Mouse (Mus musculus) CH12.LX (cell line): Measurements from ENCODE around the gene Atg9b.

Experiments
- CHD2 ChIP-seq: IDR thresholded peaks from 2 replicates; pipeline ENCODE4 v1.6.1; 2011; ENCODE audit warnings: low read length, improper control_type of control experiment
- CTCF ChIP-seq, 2 experiments: IDR thresholded peaks in 1 of 2; conservative IDR thresholded peaks in 1 of 2; 2 replicates each; pipeline ENCODE4 v1.5.1; 2011 to 2012; ENCODE audit warnings: low read depth in 2 of 2, low read length in 2 of 2, improper control_type of control experiment in 1 of 2, inconsistent platforms in 1 of 2, mild to moderate bottlenecking in 1 of 2, moderate library complexity in 1 of 2
- E2F4 ChIP-seq: IDR thresholded peaks from 2 replicates; pipeline ENCODE4 v1.6.1; 2011; ENCODE audit warnings: low read depth, low read length, improper control_type of control experiment; ENCODE audit not compliant: insufficient replicate concordance
- EP300 ChIP-seq: IDR thresholded peaks from 2 replicates; pipeline ENCODE4 v1.6.1; 2011; ENCODE audit warnings: low read length, improper control_type of control experiment
- HCFC1 ChIP-seq: IDR thresholded peaks from 2 replicates; pipeline ENCODE4 v1.6.1; 2012; ENCODE audit warnings: low read depth, mild to moderate bottlenecking, inconsistent platforms, low read length, improper control_type of control experiment
- JUND ChIP-seq: conservative IDR thresholded peaks from 2 replicates; pipeline ENCODE4 v1.6.1; 2011; ENCODE audit warnings: low read depth, low read length, improper control_type of control experiment
- KAT2A ChIP-seq: IDR thresholded peaks from 2 replicates; pipeline ENCODE4 v1.6.1; 2012; ENCODE audit warnings: low read length, improper control_type of control experiment, inconsistent platforms; ENCODE audit not compliant: insufficient replicate concordance
- MAZ ChIP-seq: IDR thresholded peaks from 2 replicates; pipeline ENCODE4 v1.6.1; 2012; ENCODE audit warnings: low read depth, mild to moderate bottlenecking, inconsistent platforms, low read length, improper control_type of control experiment, moderate library complexity
- POLR2A ChIP-seq: IDR thresholded peaks from 2 replicates; pipeline ENCODE4 v1.6.1; 2011; ENCODE audit warnings: low read depth, mild to moderate bottlenecking, improper control_type of control experiment, low read length
- RAD21 ChIP-seq: IDR thresholded peaks from 2 replicates; pipeline ENCODE4 v1.6.1; 2011; ENCODE audit warnings: low read depth, mild to moderate bottlenecking, low read length, improper control_type of control experiment, moderate library complexity
- SIN3A ChIP-seq: IDR thresholded peaks from 2 replicates; pipeline ENCODE4 v1.6.1; 2012; ENCODE audit warnings: low read length, improper control_type of control experiment, inconsistent platforms
- TCF12 ChIP-seq: IDR thresholded peaks from 2 replicates; pipeline ENCODE4 v1.6.1; 2014; ENCODE audit warnings: low read depth, mild to moderate bottlenecking, inconsistent platforms, low read length, improper control_type of control experiment
- USF1 ChIP-seq: IDR thresholded peaks from 2 replicates; pipeline ENCODE4 v1.6.1; 2014; ENCODE audit warnings: low read depth, mild to moderate bottlenecking, inconsistent platforms, low read length, improper control_type of control experiment
- ZC3H11A ChIP-seq: IDR thresholded peaks from 2 replicates; pipeline ENCODE4 v1.6.1; 2012; ENCODE audit warnings: low read depth, mild to moderate bottlenecking, inconsistent platforms, low read length, improper control_type of control experiment

DNA sequence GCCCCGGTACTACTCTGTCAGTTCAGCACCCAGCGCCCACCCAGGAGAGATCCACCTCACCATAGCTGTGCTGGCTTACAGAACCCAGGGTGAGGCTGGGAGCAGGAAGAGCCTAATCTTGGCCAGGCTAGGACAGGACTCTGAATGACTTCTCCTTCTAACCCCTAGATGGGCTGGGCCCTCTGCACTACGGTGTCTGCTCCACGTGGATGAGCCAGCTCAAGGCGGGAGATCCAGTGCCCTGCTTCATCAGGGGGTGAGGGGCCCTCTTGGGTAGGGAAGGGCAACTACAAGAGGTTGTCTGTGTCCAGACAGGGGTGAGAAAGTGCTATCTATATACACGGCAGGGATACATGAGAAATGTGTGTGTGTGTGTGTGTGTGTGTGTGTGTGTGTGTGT lies 10.5 kb downstream of the Atg9b start:
- TF ChIP-seq USF1 (no peak), POLR2A (no peak), EP300 (no peak), MAZ (no peak), KAT2A (no peak), JUND (no peak), CTCF (conservative IDR thresholded peaks at IDR 0.05 in 1 of 2, IDR thresholded peaks at IDR 0.05 in 1 of 2; ENCODE audit: low read depth in 2 of 2, low read length in 2 of 2) (no peak), CHD2 (no peak), RAD21 (no peak), TCF12 (no peak), E2F4 (no peak), HCFC1 (no peak), SIN3A (no peak), ZC3H11A (no peak)
